Mouse (Mus musculus): ENCODE measurements around the gene Trappc6a.

Gene Trappc6a

GRCm38 (mm10) chr7:19508150-19508923 lies at the start of gene Trappc6a, which contains the start of gene Bloc1s3:
Trappc6a (plus strand) TSS chr7:19508395.
Bloc1s3 (minus strand) TSS chr7:19508367.
- peak; percentile 95 for DNase-seq

GRCm38 (mm10) chr7:19458591-19459111 lies 49.5 kb upstream of the Trappc6a start, which contains the start of gene Mark4:
Mark4 (minus strand) TSS chr7:19458821.
- DNase-seq = peak; percentile 83

GRCm38 (mm10) chr7:19459144-19459870 lies 48.9 kb upstream of the Trappc6a start:
- no peak for DNase-seq

GRCm38 (mm10) chr7:19460500-19460899 lies 47.7 kb upstream of the Trappc6a start:
- no peak for DNase-seq

- peak; percentile 89 for DNase-seq
Measured at GRCm38 (mm10) chr7:19461488-19461887, 46.7 kb upstream of the Trappc6a start.

- no peak for DNase-seq
Measured at GRCm38 (mm10) chr7:19462443-19462842, 45.8 kb upstream of the Trappc6a start.

GRCm38 (mm10) chr7:19462884-19463381 lies 45.3 kb upstream of the Trappc6a start, which contains the start of gene Exoc3l2:
Exoc3l2 (plus strand) TSS chr7:19463331.
- DNase-seq = no peak

GRCm38 (mm10) chr7:19464367-19465307 lies 43.6 kb upstream of the Trappc6a start:
- no peak for DNase-seq

- no peak for DNase-seq
Measured at GRCm38 (mm10) chr7:19466602-19467145, 41.5 kb upstream of the Trappc6a start.

- DNase-seq = no peak
Measured at GRCm38 (mm10) chr7:19467638-19468037, 40.6 kb upstream of the Trappc6a start.

GRCm38 (mm10) chr7:19468279-19468678 lies 39.9 kb upstream of the Trappc6a start:
- DNase-seq = no peak

GRCm38 (mm10) chr7:19469404-19469803 lies 38.8 kb upstream of the Trappc6a start:
- DNase-seq = no peak

GRCm38 (mm10) chr7:19470308-19470707 lies 37.9 kb upstream of the Trappc6a start:
- no peak for DNase-seq

GRCm38 (mm10) chr7:19472403-19472802 lies 35.8 kb upstream of the Trappc6a start:
- peak; percentile 76 for DNase-seq

- DNase-seq = peak; percentile 86
Measured at GRCm38 (mm10) chr7:19473875-19474443, 34.2 kb upstream of the Trappc6a start.

GRCm38 (mm10) chr7:19477084-19477483 lies 31.1 kb upstream of the Trappc6a start:
- DNase-seq = no peak

- peak; percentile 45 for DNase-seq
Measured at GRCm38 (mm10) chr7:19477624-19478384, 30.4 kb upstream of the Trappc6a start.

- no peak for DNase-seq
Measured at GRCm38 (mm10) chr7:19483281-19483680, 24.9 kb upstream of the Trappc6a start.

GRCm38 (mm10) chr7:19485488-19485887 lies 22.7 kb upstream of the Trappc6a start:
- no peak for DNase-seq

- no peak for DNase-seq
Measured at GRCm38 (mm10) chr7:19486549-19486948, 21.6 kb upstream of the Trappc6a start.

- no peak for DNase-seq
Measured at GRCm38 (mm10) chr7:19489525-19489924, 18.7 kb upstream of the Trappc6a start.

Measured in lung, postnatal 10 days (tissue).